Mouse (Mus musculus) heart, embryonic 13.5 days (tissue): ENCODE measurements at regions not wholly inside any gene's neighbourhood (a gene's known extent, or its start where the extent isn't known, plus 50 kb on each side); places are given as distances from the start of the nearest gene placed in this dataset.

Source experiments
- ATAC-seq: fragments of 200-750 bp; cut with Nextera tagmentation; 2 replicates; pipeline ENCODE4 v1.8.0; 2017; ENCODE audit warnings: moderate TSS enrichment; ENCODE audit not compliant: insufficient number of reproducible peaks, low FRiP score, low TSS enrichment; ENCODE audit errors: extremely low read depth
- H3K27ac ChIP-seq: fragments of 300-500 bp; sonication (generic); replicated peaks from 2 replicates; pipeline ENCODE4 v1.5.1; 2015; ENCODE audit warnings: moderate library complexity, mild to moderate bottlenecking, inconsistent platforms
- H3K27me3 ChIP-seq: fragments of 300-500 bp; sonication (generic); replicated peaks from 2 replicates; pipeline ENCODE4 v1.6.1; 2015; ENCODE audit warnings: mild to moderate bottlenecking, inconsistent platforms
- H3K36me3 ChIP-seq: fragments of 300-500 bp; sonication (generic); 2 replicates; pipeline ENCODE4 v1.6.1; 2015; ENCODE audit warnings: mild to moderate bottlenecking, inconsistent platforms
- H3K4me1 ChIP-seq: fragments of 300-500 bp; sonication (generic); 2 replicates; pipeline ENCODE4 v1.6.1; 2015; ENCODE audit warnings: inconsistent platforms
- H3K4me2 ChIP-seq: fragments of 300-500 bp; sonication (generic); 2 replicates; pipeline ENCODE4 v1.6.1; 2015; ENCODE audit warnings: inconsistent platforms, mild to moderate bottlenecking, moderate library complexity
- H3K4me3 ChIP-seq: fragments of 300-500 bp; sonication (generic); 2 replicates; pipeline ENCODE4 v1.5.1; 2015; ENCODE audit warnings: moderate library complexity, mild to moderate bottlenecking, inconsistent platforms
- H3K9ac ChIP-seq: fragments of 300-500 bp; sonication (generic); 2 replicates; pipeline ENCODE4 v1.6.1; 2015; ENCODE audit warnings: inconsistent platforms, mild to moderate bottlenecking, moderate library complexity
- H3K9me3 ChIP-seq: fragments of 300-500 bp; sonication (generic); 2 replicates; pipeline ENCODE4 v1.6.1; 2016; ENCODE audit warnings: inconsistent platforms
- WGBS: fragments of 180-500 bp; shearing (Covaris S2); methylation state at CpG from one replicate; pipeline ENCODE4 v1.1.7; 2015; ENCODE audit warnings: mixed read lengths; 5-methylcytosine and 5-hydroxymethylcytosine counted together

DNA sequence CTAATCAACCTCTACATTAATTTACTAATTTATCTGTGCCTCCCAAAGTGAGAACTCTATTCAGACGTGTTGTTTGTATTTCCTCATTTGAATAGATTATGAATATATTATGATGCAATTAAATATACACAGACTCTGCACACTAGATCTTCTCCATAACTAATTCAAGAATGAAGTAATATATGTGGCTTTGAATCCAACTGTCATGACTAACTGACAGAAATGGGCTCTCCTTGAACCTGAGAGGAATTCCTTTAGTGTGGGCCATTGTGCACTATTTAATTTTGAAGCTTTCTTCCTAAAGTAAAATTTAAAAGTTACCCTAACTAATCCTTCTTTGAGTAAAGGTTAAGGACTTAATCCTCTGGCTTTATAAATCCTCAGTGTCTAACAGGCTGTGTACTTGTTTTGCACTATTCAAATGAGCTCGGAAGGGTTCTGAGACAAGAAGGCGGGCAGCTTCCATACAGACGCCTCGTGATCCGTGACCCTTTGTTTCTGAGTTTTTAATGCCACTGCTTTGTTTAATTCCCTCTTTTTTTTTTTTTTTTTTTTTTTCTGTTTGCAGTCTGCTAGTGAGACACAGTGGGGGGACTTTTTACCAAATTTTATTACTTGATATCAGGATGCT is 128.0 kb upstream of the Sox2 start:
- Histone ChIP-seq H3K9ac (no peak overlapping the region), H3K4me2 (no peak overlapping the region), H3K9me3 (peaks cover 10% of the 10 kb centered on the region), H3K4me1 (no peaks in the 10 kb centered on the region), H3K36me3 (no peaks in the 10 kb centered on the region), H3K27me3 (no peaks in the 10 kb centered on the region), H3K4me3 (no peak overlapping the region), H3K27ac (no peak overlapping the region)
- 75% methylated on average over 6 of the region's 6 CpGs for WGBS
- ATAC-seq: no peak

GRCm38 (mm10) chr3:34521357-34522053 is 128.7 kb upstream of the Sox2 start:
- no peak overlapping the region for H3K9ac ChIP-seq
- H3K27ac ChIP-seq: no peak overlapping the region
- H3K27me3 ChIP-seq: no peaks in the 10 kb centered on the region
- no peak for ATAC-seq
- H3K9me3 ChIP-seq: peaks cover 8% of the 10 kb centered on the region
- no peaks in the 10 kb centered on the region for H3K36me3 ChIP-seq
- H3K4me3 ChIP-seq: no peak overlapping the region
- H3K4me2 ChIP-seq: no peak overlapping the region
- no peaks in the 10 kb centered on the region for H3K4me1 ChIP-seq
- 71% methylated on average over 14 of the region's 14 CpGs for WGBS

DNA sequence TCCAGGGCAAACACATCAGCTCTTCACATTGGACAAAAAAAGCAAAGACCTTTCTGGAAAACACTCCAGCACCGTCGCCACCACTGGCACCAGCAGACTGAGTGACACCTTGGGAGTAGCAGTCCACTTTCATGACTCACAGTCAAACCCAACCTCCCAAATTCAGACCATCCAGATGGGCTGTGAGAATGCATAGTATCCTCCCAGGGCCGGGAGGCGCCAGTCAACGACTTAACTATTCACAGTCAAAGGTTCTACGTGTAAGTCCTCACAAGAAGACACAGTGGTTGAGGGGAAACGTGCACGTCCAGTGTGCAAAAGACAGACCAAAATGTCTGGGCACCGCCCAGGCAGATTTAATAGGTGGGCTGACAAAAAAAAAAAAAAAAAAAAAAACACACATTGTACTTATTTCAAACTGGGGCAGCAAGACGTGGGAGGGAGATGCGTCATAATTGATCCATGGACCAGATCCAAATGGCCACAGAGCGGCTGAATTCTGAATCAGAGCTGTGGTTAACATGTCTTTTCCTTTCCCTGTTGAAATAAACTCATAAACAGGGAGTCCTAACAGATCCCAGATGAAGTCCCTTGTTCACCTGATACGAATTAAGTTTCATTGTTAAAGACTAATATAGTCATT is 137.6 kb upstream of the Sox2 start:
- Histone ChIP-seq H3K4me1 (peaks cover 7% of the 10 kb centered on the region; the same call in 1 of the 2 replicates), H3K27ac (no peak overlapping the region), H3K9me3 (peaks cover 15% of the 10 kb centered on the region), H3K36me3 (no peaks in the 10 kb centered on the region), H3K27me3 (no peaks in the 10 kb centered on the region), H3K9ac (no peak overlapping the region), H3K4me3 (no peak overlapping the region), H3K4me2 (no peak overlapping the region)
- no peak for ATAC-seq
- WGBS: 84% methylated on average over 13 of the region's 13 CpGs

DNA sequence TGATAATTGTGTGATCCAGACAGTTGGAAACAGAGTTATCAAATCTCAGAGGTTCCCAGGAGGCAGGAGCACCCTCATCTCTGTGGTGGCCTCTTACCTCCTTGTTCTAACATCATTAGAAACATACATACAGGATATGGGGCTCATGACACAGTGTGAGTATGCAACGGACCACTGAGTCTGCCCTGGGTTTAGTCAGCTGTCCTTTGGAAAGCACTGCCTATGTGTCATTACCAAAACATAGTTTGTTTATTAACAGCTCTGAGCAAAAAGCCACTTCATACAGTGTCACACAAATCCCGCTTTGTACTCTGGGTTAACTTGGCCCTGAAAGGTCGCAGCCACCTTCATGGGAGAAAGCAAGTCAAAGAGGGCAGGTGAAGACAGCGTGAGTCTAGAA is 139.5 kb upstream of the Sox2 start:
- Histone ChIP-seq H3K27me3 (no peaks in the 10 kb centered on the region), H3K9ac (no peak overlapping the region), H3K4me1 (peaks cover 7% of the 10 kb centered on the region; the same call in 1 of the 2 replicates), H3K36me3 (no peaks in the 10 kb centered on the region), H3K4me3 (no peak overlapping the region), H3K4me2 (no peak overlapping the region), H3K27ac (no peak overlapping the region), H3K9me3 (peaks cover 15% of the 10 kb centered on the region)
- no peak for ATAC-seq
- WGBS: 57% methylated on average over 4 of the region's 4 CpGs

- no peak overlapping the region for H3K9ac ChIP-seq
- ATAC-seq: no peak
- WGBS: 35% methylated on average over 5 of the region's 5 CpGs
These were observed 141.0 kb upstream of the Sox2 start for GRCm38 (mm10) chr3:34509160-34509559.

GRCm38 (mm10) chr3:34504573-34504894 is 145.7 kb upstream of the Sox2 start:
- Histone ChIP-seq H3K4me3 (no peak overlapping the region), H3K27me3 (no peaks in the 10 kb centered on the region), H3K36me3 (no peaks in the 10 kb centered on the region), H3K4me2 (no peak overlapping the region), H3K27ac (no peak overlapping the region), H3K4me1 (no peaks in the 10 kb centered on the region), H3K9ac (no peak overlapping the region), H3K9me3 (no peaks in the 10 kb centered on the region)
- ATAC-seq: no peak
- 47% methylated on average over 3 of the region's 3 CpGs for WGBS

More at GRCm38 (mm10) chr3:34509160-34509559, 141.0 kb upstream of the Sox2 start:
- peaks cover 7% of the 10 kb centered on the region; the same call in 1 of the 2 replicates for H3K4me1 ChIP-seq
- no peak overlapping the region for H3K27ac ChIP-seq
- H3K4me2 ChIP-seq: no peak overlapping the region
- H3K4me3 ChIP-seq: no peak overlapping the region
- H3K27me3 ChIP-seq: no peaks in the 10 kb centered on the region
- no peaks in the 10 kb centered on the region for H3K36me3 ChIP-seq
- peaks cover 10% of the 10 kb centered on the region; the same call in 1 of the 2 replicates for H3K9me3 ChIP-seq

GRCm38 (mm10) chr3:34503874-34504572 is 146.2 kb upstream of the Sox2 start:
- H3K9me3 ChIP-seq: no peaks in the 10 kb centered on the region
- H3K27ac ChIP-seq: no peak overlapping the region
- no peaks in the 10 kb centered on the region for H3K4me1 ChIP-seq
- H3K36me3 ChIP-seq: no peaks in the 10 kb centered on the region
- H3K27me3 ChIP-seq: no peaks in the 10 kb centered on the region
- ATAC-seq: no peak
- H3K9ac ChIP-seq: no peak overlapping the region
- WGBS: 70% methylated on average over 13 of the region's 13 CpGs
- H3K4me3 ChIP-seq: no peak overlapping the region
- no peak overlapping the region for H3K4me2 ChIP-seq

DNA sequence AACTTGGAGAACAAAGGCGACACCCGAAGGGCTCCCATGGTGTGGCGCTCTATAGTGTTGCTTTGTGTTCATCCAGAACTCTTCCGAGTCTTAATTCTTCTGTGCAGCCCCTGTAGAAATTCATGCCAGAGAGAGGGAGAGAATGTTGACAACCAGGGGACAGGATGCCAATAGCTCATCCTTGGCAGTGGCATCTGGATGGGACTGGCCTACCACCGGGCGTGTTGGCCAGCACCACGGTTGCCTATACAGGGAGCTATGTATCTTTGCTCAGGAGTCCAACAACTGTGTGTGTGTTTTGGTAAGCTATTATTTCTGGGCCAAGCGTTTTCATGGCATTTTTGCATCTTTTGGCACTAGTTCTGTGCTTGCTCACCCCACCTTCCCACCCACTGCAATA is 153.4 kb upstream of the Sox2 start:
- no peak overlapping the region for H3K9ac ChIP-seq
- no peaks in the 10 kb centered on the region for H3K4me1 ChIP-seq
- no peak overlapping the region for H3K4me2 ChIP-seq
- H3K27ac ChIP-seq: no peak overlapping the region
- no peaks in the 10 kb centered on the region for H3K9me3 ChIP-seq
- no peaks in the 10 kb centered on the region for H3K27me3 ChIP-seq
- no peak overlapping the region for H3K4me3 ChIP-seq
- WGBS: 80% methylated on average over 8 of the region's 8 CpGs
- no peak for ATAC-seq
- H3K36me3 ChIP-seq: no peaks in the 10 kb centered on the region

- Histone ChIP-seq H3K36me3 (no peaks in the 10 kb centered on the region), H3K4me3 (no peak overlapping the region), H3K27ac (no peak overlapping the region), H3K4me1 (no peaks in the 10 kb centered on the region), H3K27me3 (no peaks in the 10 kb centered on the region), H3K4me2 (no peak overlapping the region), H3K9ac (no peak overlapping the region), H3K9me3 (no peaks in the 10 kb centered on the region)
- WGBS: 57% methylated on average over 3 of the region's 3 CpGs
- ATAC-seq: no peak
These were observed 154.6 kb upstream of the Sox2 start for GRCm38 (mm10) chr3:34495615-34496014.

- Histone ChIP-seq H3K27me3 (no peaks in the 10 kb centered on the region), H3K9ac (no peak overlapping the region), H3K4me1 (no peaks in the 10 kb centered on the region), H3K4me3 (no peak overlapping the region), H3K4me2 (no peak overlapping the region), H3K36me3 (no peaks in the 10 kb centered on the region), H3K27ac (no peak overlapping the region), H3K9me3 (no peaks in the 10 kb centered on the region)
- ATAC-seq: no peak
These were observed 156.3 kb upstream of the Sox2 start for GRCm38 (mm10) chr3:34493921-34494320.

GRCm38 (mm10) chr3:34489008-34489407 is 161.2 kb upstream of the Sox2 start:
- Histone ChIP-seq H3K27me3 (no peaks in the 10 kb centered on the region), H3K27ac (no peak overlapping the region), H3K4me3 (no peak overlapping the region), H3K4me1 (no peaks in the 10 kb centered on the region), H3K9me3 (no peaks in the 10 kb centered on the region), H3K36me3 (no peaks in the 10 kb centered on the region), H3K4me2 (no peak overlapping the region), H3K9ac (no peak overlapping the region)
- WGBS: 80% methylated on average over 2 of the region's 2 CpGs
- ATAC-seq: no peak
